Mouse (Mus musculus) induced T-regulatory cell, adult 2 months (primary cell): ENCODE measurements at regions not wholly inside any gene's neighbourhood (a gene's known extent, or its start where the extent isn't known, plus 50 kb on each side); places are given as distances from the start of the nearest gene placed in this dataset.

Experiments
- DNase-seq: peaks from one replicate; pipeline ENCODE4 v3.0.0-alpha.2; 2012; ENCODE audit warnings: low read depth

- no peak for DNase-seq
These were observed 148.6 kb downstream of the Sec61b start for GRCm38 (mm10) chr4:47622851-47623743.

GRCm38 (mm10) chr4:47630006-47630405, 155.5 kb downstream of the Sec61b start:
- DNase-seq, result peak; percentile 27

GRCm38 (mm10) chr4:47630427-47630826, 156.0 kb downstream of the Sec61b start:
- DNase-seq, result no peak

GRCm38 (mm10) chr4:47638876-47639494, 164.5 kb downstream of the Sec61b start:
- DNase-seq, result no peak

- no peak for DNase-seq
These were observed 170.6 kb downstream of the Sec61b start for GRCm38 (mm10) chr4:47645093-47645492.

- no peak for DNase-seq
These were observed 174.2 kb downstream of the Sec61b start for GRCm38 (mm10) chr4:47648701-47649100.

GRCm38 (mm10) chr4:47649951-47650350, 175.5 kb downstream of the Sec61b start:
- no peak for DNase-seq

- DNase-seq, result no peak
These were observed 177.1 kb downstream of the Sec61b start for GRCm38 (mm10) chr4:47651521-47651920.

GRCm38 (mm10) chr4:47653143-47653542, 178.7 kb downstream of the Sec61b start:
- no peak for DNase-seq

- no peak for DNase-seq
These were observed 195.1 kb downstream of the Sec61b start for GRCm38 (mm10) chr4:47669519-47669918.

GRCm38 (mm10) chr4:47670476-47670875, 196.0 kb downstream of the Sec61b start:
- DNase-seq, result no peak

GRCm38 (mm10) chr4:47671362-47671761, 196.9 kb downstream of the Sec61b start:
- no peak for DNase-seq

GRCm38 (mm10) chr4:47681141-47681540, 206.7 kb downstream of the Sec61b start:
- DNase-seq, result no peak

- DNase-seq, result no peak
These were observed 216.7 kb downstream of the Sec61b start for GRCm38 (mm10) chr4:47691207-47691606.

- no peak for DNase-seq
These were observed 218.2 kb downstream of the Sec61b start for GRCm38 (mm10) chr4:47692654-47693053.

- no peak for DNase-seq
These were observed 218.8 kb downstream of the Sec61b start for GRCm38 (mm10) chr4:47693221-47693620.

- DNase-seq, result no peak
These were observed 222.6 kb downstream of the Sec61b start for GRCm38 (mm10) chr4:47697071-47697470.

GRCm38 (mm10) chr4:47698514-47698913, 224.1 kb downstream of the Sec61b start:
- no peak for DNase-seq

- DNase-seq, result no peak
These were observed 224.5 kb downstream of the Sec61b start for GRCm38 (mm10) chr4:47698926-47699325.

- no peak for DNase-seq
These were observed 229.0 kb downstream of the Sec61b start for GRCm38 (mm10) chr4:47703501-47703900.

GRCm38 (mm10) chr4:47704607-47705006, 230.1 kb downstream of the Sec61b start:
- DNase-seq, result no peak

- no peak for DNase-seq
These were observed 233.5 kb downstream of the Sec61b start for GRCm38 (mm10) chr4:47707966-47708365.

- DNase-seq, result no peak
These were observed 238.9 kb downstream of the Sec61b start for GRCm38 (mm10) chr4:47713387-47713786.
